Mouse (Mus musculus): ENCODE measurements around the gene Timm29. TPM values are rescaled to one million over a fixed set of nuclear protein-coding genes. Genes with fewer than 3 reads are reported as not detected.

Timm29 gene
- polyA plus RNA-seq, 3 experiments from 2014 or later, result 3.0 to 5.6 (median 3.4) TPM

GRCm38 (mm10) chr9:21620229-21620628, 27.7 kb downstream of the Timm29 start:
- ATAC-seq, result no peak

GRCm38 (mm10) chr9:21622676-21623075, 30.2 kb downstream of the Timm29 start:
- no peak for ATAC-seq

- ATAC-seq, result no peak
Observed at GRCm38 (mm10) chr9:21625342-21626339, 33.1 kb downstream of the Timm29 start.

GRCm38 (mm10) chr9:21626571-21626970, 34.0 kb downstream of the Timm29 start:
- no peak for ATAC-seq

- no peak for ATAC-seq
Observed at GRCm38 (mm10) chr9:21627145-21627795, 34.7 kb downstream of the Timm29 start.

GRCm38 (mm10) chr9:21630673-21631072, 38.2 kb downstream of the Timm29 start:
- ATAC-seq, result peak; percentile 69

- ATAC-seq, result no peak
Observed at GRCm38 (mm10) chr9:21633106-21633505, 40.6 kb downstream of the Timm29 start.

GRCm38 (mm10) chr9:21635639-21636038, 43.1 kb downstream of the Timm29 start:
- no peak for ATAC-seq

- no peak for ATAC-seq
Observed at GRCm38 (mm10) chr9:21639031-21639430, 46.5 kb downstream of the Timm29 start.

Other genes with a start within 250 kb of the Timm29 start
- gene Ilf3, start 224.9 kb upstream of the Timm29 start, polyA plus RNA-seq (2017; shearing (Covaris generic)), result 100 to 1,000 TPM in 2 of 3 experiments, 10 to 100 TPM in 1; 92.5 to 122 (median 122) TPM
- 10 to 100 TPM; 26.2 to 49.8 (median 39.8) TPM for gene Qtrt1, start 180.9 kb upstream of the Timm29 start, polyA plus RNA-seq (2017; shearing (Covaris generic))
- gene Dnm2, start 167.8 kb upstream of the Timm29 start, polyA plus RNA-seq (2017; shearing (Covaris generic)), result 100 to 1,000 TPM in 1 of 3 experiments, 10 to 100 TPM in 2; 85.4 to 117 (median 97.6) TPM
- 1 to 10 TPM; 3.2 to 6.3 (median 5.8) TPM for gene Tmed1, start 82.5 kb upstream of the Timm29 start, polyA plus RNA-seq (2017; shearing (Covaris generic))
- gene AB124611, start 66.5 kb upstream of the Timm29 start, polyA plus RNA-seq (2017; shearing (Covaris generic)), result 10 to 100 TPM; 49.9 to 71.1 (median 57.8) TPM
- gene Carm1, start 45.8 kb upstream of the Timm29 start, polyA plus RNA-seq (2017; shearing (Covaris generic)), result 10 to 100 TPM in 1 of 3 experiments, 1 to 10 TPM in 2; 5.3 to 11.0 (median 7.0) TPM
- gene Yipf2, start 106 bp downstream of the Timm29 start, polyA plus RNA-seq (2017; shearing (Covaris generic)), result 10 to 100 TPM; 12.4 to 26.5 (median 18.1) TPM
- 10 to 100 TPM; 24.2 to 32.7 (median 26.9) TPM for gene Smarca4, start 23.4 kb downstream of the Timm29 start, polyA plus RNA-seq (2017; shearing (Covaris generic))
- gene Ldlr, start 130.8 kb downstream of the Timm29 start, polyA plus RNA-seq (2017; shearing (Covaris generic)), result 10 to 100 TPM in 2 of 3 experiments, 1 to 10 TPM in 1; 9.2 to 21.2 (median 14.6) TPM
- gene Spc24, start 167.6 kb downstream of the Timm29 start, polyA plus RNA-seq (2017; shearing (Covaris generic)), result 10 to 100 TPM in 1 of 3 experiments, 1 to 10 TPM in 2; 5.5 to 54.9 (median 8.6) TPM
- not detected for gene Kank2, start 206.0 kb downstream of the Timm29 start, polyA plus RNA-seq (2017; shearing (Covaris generic))
- gene Angptl8, start 242.8 kb downstream of the Timm29 start, polyA plus RNA-seq (2017; shearing (Covaris generic)), result not detected

All from inflammation-experienced regulatory T-cells, adult 6 months (primary cell).